19 mouse cellular contexts compared by ENCODE assay signal in genomic region chr2:4829489-4830065, GRCm38 (mm10). TPM values are rescaled to one million over a fixed set of nuclear protein-coding genes. Genes with fewer than 3 reads are reported as not detected.
DNase-seq lines count a peak whose midpoint lies in the region; ATAC-seq lines count a peak whose summit lies in the region.
"Had no signal": no experiment of that assay in that cellular context is flagged by ENCODE, and none has a peak within 500 bp of the region (broad histone marks: within the 10 kb centered on the region; RNA-seq: fewer than 3 reads in every experiment).

No protein-coding gene starts in this region.

- no peak overlapping the region for H3K4me3 ChIP-seq in kidney, embryonic 15.5 days (replicated peaks)
- no peak overlapping the region for H3K4me3 ChIP-seq in embryonic facial prominence, embryonic 12.5 days
- no peak overlapping the region for H3K4me3 ChIP-seq in intestine, embryonic 16.5 days (ENCODE audit: low read length)
- H3K4me3 ChIP-seq in stomach, embryonic 15.5 days (replicated peaks): no peak overlapping the region
- H3K4me3 ChIP-seq: forebrain, embryonic 13.5 days; hindbrain, embryonic 15.5 days; limb, embryonic 12.5 days; liver, embryonic 13.5 days had no signal

- 74% methylated on average over 6 of the region's 6 CpGs for WGBS in kidney, embryonic 15.5 days
- WGBS in embryonic facial prominence, embryonic 12.5 days: 77% methylated on average over 6 of the region's 6 CpGs
- WGBS in intestine, embryonic 16.5 days: 69% methylated on average over 6 of the region's 6 CpGs
- WGBS in stomach, embryonic 15.5 days: 61% methylated on average over 6 of the region's 6 CpGs

- H3K9me3 ChIP-seq in kidney, embryonic 15.5 days (replicated peaks): no peaks in the 10 kb centered on the region
- H3K9me3 ChIP-seq in embryonic facial prominence, embryonic 12.5 days: no peaks in the 10 kb centered on the region
- no peaks in the 10 kb centered on the region for H3K9me3 ChIP-seq in intestine, embryonic 16.5 days (ENCODE audit: control insufficient read depth, low read length)
- no peaks in the 10 kb centered on the region for H3K9me3 ChIP-seq in stomach, embryonic 15.5 days
- H3K9me3 ChIP-seq: forebrain, embryonic 13.5 days; G1E; hindbrain, embryonic 15.5 days; limb, embryonic 12.5 days; liver, embryonic 13.5 days had no signal

- no peak for DNase-seq in kidney, adult 18-20 months
- no peak for DNase-seq in adrenal gland, postnatal 14 days
- DNase-seq in layer of hippocampus, adult 8-10 months (ENCODE audit: low spot score in 2 of 2): no peak
- DNase-seq: cerebellum, adult 9-11 months; gastrocnemius, postnatal 10 days; heart, postnatal 4 days; kidney, adult 2 months; liver, embryonic 13.5 days; right cerebral cortex, postnatal 4 days; thymus, postnatal 36 days had no signal

- peaks cover 24% of the 10 kb centered on the region for H3K4me1 ChIP-seq in kidney, embryonic 15.5 days
- H3K4me1 ChIP-seq in embryonic facial prominence, embryonic 12.5 days: no peaks in the 10 kb centered on the region
- peaks cover 19% of the 10 kb centered on the region for H3K4me1 ChIP-seq in intestine, embryonic 16.5 days (ENCODE audit: control insufficient read depth, insufficient read depth, low read length)
- peaks cover 8% of the 10 kb centered on the region; the same call in 1 of the 2 replicates for H3K4me1 ChIP-seq in stomach, embryonic 15.5 days
- H3K4me1 ChIP-seq: forebrain, embryonic 13.5 days; hindbrain, embryonic 15.5 days; limb, embryonic 12.5 days had no signal

- no peak overlapping the region for H3K9ac ChIP-seq in kidney, embryonic 15.5 days
- no peak overlapping the region for H3K9ac ChIP-seq in embryonic facial prominence, embryonic 12.5 days
- H3K9ac ChIP-seq in intestine, embryonic 16.5 days (ENCODE audit: low read depth, low read length): 0 out of 2 replicates have a peak overlapping the region, but pooled peaks have one; percentile 19
- no peak overlapping the region for H3K9ac ChIP-seq in stomach, embryonic 15.5 days
- H3K9ac ChIP-seq: forebrain, embryonic 13.5 days; hindbrain, embryonic 15.5 days; limb, embryonic 12.5 days; liver, embryonic 13.5 days had no signal

- no peak for ATAC-seq in kidney, embryonic 15.5 days (replicated peaks; ENCODE audit: low FRiP score)
- no peak for ATAC-seq in embryonic facial prominence, embryonic 12.5 days (ENCODE audit: insufficient number of reproducible peaks, insufficient read depth, low FRiP score, low TSS enrichment)
- peak; percentile 32; the same call in 1 of the 2 replicates for ATAC-seq in intestine, embryonic 16.5 days
- peak; percentile 78 for ATAC-seq in stomach, embryonic 15.5 days (ENCODE audit: insufficient read depth, low FRiP score, low read depth)
- ATAC-seq: forebrain, embryonic 13.5 days had no signal

- no peaks in the 10 kb centered on the region for H3K36me3 ChIP-seq in kidney, embryonic 15.5 days
- H3K36me3 ChIP-seq in embryonic facial prominence, embryonic 12.5 days: no peaks in the 10 kb centered on the region
- H3K36me3 ChIP-seq in intestine, embryonic 16.5 days (ENCODE audit: control insufficient read depth, insufficient read depth, low read length): no peaks in the 10 kb centered on the region
- no peaks in the 10 kb centered on the region for H3K36me3 ChIP-seq in stomach, embryonic 15.5 days
- H3K36me3 ChIP-seq: G1E; hindbrain, embryonic 15.5 days; limb, embryonic 12.5 days; liver, embryonic 13.5 days had no signal

- H3K27ac ChIP-seq in kidney, embryonic 15.5 days: peak overlapping the region; percentile 59
- H3K27ac ChIP-seq in embryonic facial prominence, embryonic 12.5 days: 0 out of 2 replicates have a peak overlapping the region, but pooled peaks have one; percentile 18
- no peak overlapping the region for H3K27ac ChIP-seq in intestine, embryonic 16.5 days (ENCODE audit: low read length)
- H3K27ac ChIP-seq in stomach, embryonic 15.5 days: peak overlapping the region; percentile 69
- H3K27ac ChIP-seq: forebrain, embryonic 13.5 days; hindbrain, embryonic 15.5 days; limb, embryonic 12.5 days; liver, embryonic 13.5 days had no signal

- H3K4me2 ChIP-seq in kidney, embryonic 15.5 days: no peak overlapping the region
- H3K4me2 ChIP-seq in embryonic facial prominence, embryonic 12.5 days (replicated peaks): no peak overlapping the region
- peak overlapping the region; percentile 27; the same call in 1 of the 2 replicates for H3K4me2 ChIP-seq in intestine, embryonic 16.5 days (ENCODE audit: low read depth, low read length)
- no peak overlapping the region for H3K4me2 ChIP-seq in stomach, embryonic 15.5 days
- H3K4me2 ChIP-seq: forebrain, embryonic 13.5 days; hindbrain, embryonic 15.5 days; limb, embryonic 12.5 days; liver, embryonic 13.5 days; midbrain, embryonic 11.5 days had no signal

- H3K27me3 ChIP-seq in kidney, embryonic 15.5 days: no peaks in the 10 kb centered on the region
- no peaks in the 10 kb centered on the region for H3K27me3 ChIP-seq in embryonic facial prominence, embryonic 12.5 days
- no peaks in the 10 kb centered on the region for H3K27me3 ChIP-seq in intestine, embryonic 16.5 days (replicated peaks; ENCODE audit: control insufficient read depth, insufficient read depth, low read length)
- H3K27me3 ChIP-seq in stomach, embryonic 15.5 days (replicated peaks): no peaks in the 10 kb centered on the region
- H3K27me3 ChIP-seq: forebrain, embryonic 13.5 days; hindbrain, embryonic 15.5 days; limb, embryonic 12.5 days; liver, embryonic 13.5 days had no signal

RNA-seq across cellular contexts. Expression of gene Sephs1, which starts 51.8 kb away (rescaled TPM):
- 83.5 and 84.2 TPM in 2 replicates for polyA plus RNA-seq in kidney, embryonic 15.5 days (2015; fragmentation: Nextera tagmentation; extraction: Ambion mirVana)
- 125 and 129 TPM in 2 replicates for polyA plus RNA-seq in embryonic facial prominence, embryonic 12.5 days (2016; fragmentation: Nextera tagmentation; extraction: Ambion mirVana)
- 48.7 and 51.5 TPM in 2 replicates for polyA plus RNA-seq in intestine, embryonic 16.5 days (2015; fragmentation: Nextera tagmentation; extraction: Ambion mirVana)
- polyA plus RNA-seq in stomach, embryonic 15.5 days (2015; fragmentation: Nextera tagmentation; extraction: Ambion mirVana): 59.8 and 61.2 TPM in 2 replicates
- total RNA-seq in adrenal gland, postnatal 14 days (2021): 45.8 and 50.8 TPM in 2 replicates
- total RNA-seq in layer of hippocampus, adult 8-10 months (2022): 10 to 100 TPM; 17.1 to 25.4 (median 22.0) TPM

Comparison
In these comparisons a context has a peak if more than half of its experiments do, and no peak if none do; other contexts are left out.
1. ATAC-seq: peak in intestine, embryonic 16.5 days (single experiment) and stomach, embryonic 15.5 days (single experiment); none in kidney, embryonic 15.5 days (single experiment) and embryonic facial prominence, embryonic 12.5 days (single experiment).